Mouse (Mus musculus): ENCODE results near the gene Adap1. TPM values are rescaled to one million over a fixed set of nuclear protein-coding genes. Genes with fewer than 3 reads are reported as not detected.

Gene Adap1
- polyA plus RNA-seq (2012; fragmentation: generic; extraction: Trizol), result under 1 TPM; 0.08 to 0.38 TPM

GRCm38 (mm10) chr5:139325395-139325966 is at the start of gene Adap1:
TSS of gene Adap1 (minus strand) at chr5:139325622.

DNA sequence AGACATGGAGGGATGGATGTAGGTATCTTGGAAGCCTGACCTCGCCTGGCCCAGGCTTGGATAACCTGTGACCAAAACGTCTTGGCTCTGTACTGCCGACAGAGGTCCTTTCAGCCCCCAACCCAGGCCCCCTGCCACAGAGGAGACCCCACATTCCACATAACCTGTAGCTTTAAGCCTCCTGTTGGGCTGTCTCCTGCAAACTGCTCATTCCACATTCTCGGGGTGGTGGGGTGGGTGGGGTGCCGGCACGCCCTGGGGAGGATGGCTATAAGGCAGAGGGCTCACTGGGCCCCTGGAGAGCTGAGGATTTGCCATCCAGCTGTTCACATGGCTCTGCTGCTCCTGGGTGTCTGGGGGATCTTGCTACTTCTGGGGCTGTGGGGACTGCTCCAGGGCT is 26.9 kb upstream of the Adap1 start, which contains the start of gene Cyp2w1:
Gene Cyp2w1, plus strand, starts transcription at position 301 of the 400 bp plus-strand sequence.

DNA sequence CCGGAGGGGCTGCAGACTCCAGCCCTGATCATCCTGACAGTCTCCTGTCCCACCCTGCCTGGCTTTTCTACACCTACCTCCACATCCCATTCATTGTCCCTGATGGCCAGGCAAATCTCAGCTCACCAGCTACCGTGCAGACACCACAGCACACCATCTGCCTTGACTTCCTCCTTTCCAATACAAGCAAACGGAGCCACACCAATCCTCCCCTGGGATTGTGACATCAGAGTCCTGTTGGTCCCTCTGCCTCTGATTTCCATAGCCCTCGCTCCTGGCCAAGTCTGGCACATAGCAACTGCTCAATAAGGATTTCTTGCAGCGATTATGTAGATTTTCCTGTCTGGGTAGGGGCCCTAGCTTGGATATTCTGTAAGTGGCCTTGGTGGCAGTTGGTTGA is 25.7 kb upstream of the Adap1 start, which contains the start of gene Cox19:
Gene Cox19, minus strand, starts transcription at position 285 of the 400 bp plus-strand sequence.

DNA sequence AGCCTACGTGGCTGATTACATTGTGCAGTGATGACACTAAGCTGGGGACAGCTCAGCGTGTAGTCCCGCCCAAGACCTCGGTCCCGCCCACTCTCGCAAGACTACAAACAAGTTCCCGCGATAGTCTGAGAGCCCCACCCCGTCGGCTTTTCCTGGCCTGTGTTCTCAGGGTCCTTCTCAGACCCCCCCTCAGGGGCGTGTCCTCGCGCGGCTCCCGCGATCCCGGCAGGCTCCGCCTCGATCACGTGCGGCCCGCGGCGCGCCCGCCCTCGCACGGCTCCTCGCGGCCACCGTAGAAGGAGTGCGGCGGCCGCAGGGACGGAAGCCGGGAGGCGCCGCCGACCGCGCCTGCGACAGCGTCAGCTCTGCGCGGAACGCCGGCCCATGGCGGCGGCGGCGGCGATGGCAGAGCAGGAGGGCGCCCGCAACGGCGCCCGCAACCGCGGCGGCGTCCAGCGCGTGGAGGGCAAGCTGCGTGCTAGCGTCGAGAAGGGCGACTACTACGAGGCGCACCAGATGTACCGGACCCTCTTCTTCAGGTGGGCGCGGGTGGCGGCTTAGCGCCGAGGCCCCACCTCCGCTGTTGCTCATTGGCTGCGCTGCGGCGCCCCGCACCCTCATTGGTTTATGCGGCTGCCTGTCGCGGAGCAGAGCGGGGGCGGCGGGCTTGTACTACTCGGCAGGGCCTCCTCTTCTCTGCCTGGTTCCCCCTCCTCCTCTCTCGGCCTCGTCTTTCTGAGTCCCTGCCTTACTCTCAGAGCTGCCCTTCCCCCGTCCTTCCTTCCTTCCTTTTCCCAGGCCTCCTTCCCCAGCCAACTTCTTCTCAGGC is 73.1 kb downstream of the Adap1 start, which contains the start of gene Get4:
Gene Get4, plus strand, starts transcription at position 244 of the 829 bp plus-strand sequence.

Other genes starting within 250 kb of the Adap1 start
- under 1 TPM; 0.11 to 0.61 TPM for gene Prkar1b, start 175.6 kb downstream of the Adap1 start, polyA plus RNA-seq (2012; fragmentation: generic; extraction: Trizol)
- 1 to 10 TPM; 4.3 to 8.9 TPM for gene Dnaaf5, start 175.4 kb downstream of the Adap1 start, polyA plus RNA-seq (2012; fragmentation: generic; extraction: Trizol)
- 10 to 100 TPM in 1 of 2 experiments, 1 to 10 TPM in 1; 4.6 to 37.3 TPM for gene Sun1, start 125.0 kb downstream of the Adap1 start, polyA plus RNA-seq (2012; fragmentation: generic; extraction: Trizol)
- gene Get4, start 73.3 kb downstream of the Adap1 start, polyA plus RNA-seq (2012; fragmentation: generic; extraction: Trizol), result 100 to 1,000 TPM in 1 of 2 experiments, 10 to 100 TPM in 1; 90.3 to 169 TPM
- gene Cox19, start 25.8 kb upstream of the Adap1 start, polyA plus RNA-seq (2012; fragmentation: generic; extraction: Trizol), result 10 to 100 TPM; 64.7 to 77.4 TPM
- not detected for gene Cyp2w1, start 27.0 kb upstream of the Adap1 start, polyA plus RNA-seq (2012; fragmentation: generic; extraction: Trizol)
- gene Gpr146, start 52.1 kb upstream of the Adap1 start, polyA plus RNA-seq (2012; fragmentation: generic; extraction: Trizol), result 1 to 10 TPM in 1 of 2 experiments, under 1 TPM in 1; 0.81 to 5.5 TPM
- under 1 TPM; 0.07 to 0.54 TPM for gene C130050O18Rik, start 79.7 kb upstream of the Adap1 start, polyA plus RNA-seq (2012; fragmentation: generic; extraction: Trizol)
- gene Gper1, start 97.5 kb upstream of the Adap1 start, polyA plus RNA-seq (2012; fragmentation: generic; extraction: Trizol), result 1 to 10 TPM in 1 of 2 experiments, under 1 TPM in 1; 0.95 to 7.4 TPM
- gene 3110082I17Rik, start 134.9 kb upstream of the Adap1 start, polyA plus RNA-seq (2012; fragmentation: generic; extraction: Trizol), result 10 to 100 TPM; 14.2 to 14.4 TPM
- gene Zfand2a, start 158.9 kb upstream of the Adap1 start, polyA plus RNA-seq (2012; fragmentation: generic; extraction: Trizol), result 10 to 100 TPM in 1 of 2 experiments, 1 to 10 TPM in 1; 3.0 to 14.4 TPM
- gene Uncx, start 217.9 kb upstream of the Adap1 start, polyA plus RNA-seq (2012; fragmentation: generic; extraction: Trizol), result not detected